In genomic region chr10:97925568-97925967, GRCm38 (mm10) we compare ENCODE assay signal across 14 mouse cellular contexts.
A peak's percentile ranks its signal among the peaks of the same experiment; 100 is the strongest.
DNase-seq lines count a peak whose midpoint lies in the region; ATAC-seq and TF ChIP-seq lines count a peak whose summit lies in the region.
"Had no signal": no experiment of that assay in that cellular context is flagged by ENCODE, and none has a peak within 500 bp of the region (broad histone marks: within the 10 kb centered on the region; RNA-seq: fewer than 3 reads in every experiment).

No protein-coding gene starts in this region.

- no peaks in the 10 kb centered on the region for H3K27me3 ChIP-seq in hindbrain, postnatal 0 days (ENCODE audit: insufficient read depth, low read length)
- no peaks in the 10 kb centered on the region for H3K27me3 ChIP-seq in hindbrain, embryonic 16.5 days (replicated peaks; ENCODE audit: control insufficient read depth, insufficient read depth, low read length)
- H3K27me3 ChIP-seq in kidney, postnatal 0 days (ENCODE audit: insufficient read depth, low read length) = no peaks in the 10 kb centered on the region
- H3K27me3 ChIP-seq in limb, embryonic 10.5 days (ENCODE audit: low read depth, poor library complexity, severe bottlenecking) = no peaks in the 10 kb centered on the region
- H3K27me3 ChIP-seq: limb, embryonic 13.5 days; neural tube, embryonic 13.5 days had no signal

- H3K4me2 ChIP-seq in hindbrain, postnatal 0 days (ENCODE audit: low read depth, low read length) = no peak overlapping the region
- no peak overlapping the region for H3K4me2 ChIP-seq in hindbrain, embryonic 16.5 days (ENCODE audit: low read length)
- no peak overlapping the region for H3K4me2 ChIP-seq in kidney, postnatal 0 days (ENCODE audit: low read length)
- H3K4me2 ChIP-seq: limb, embryonic 13.5 days; neural tube, embryonic 13.5 days had no signal

- no peaks in the 10 kb centered on the region for H3K9me3 ChIP-seq in hindbrain, postnatal 0 days (ENCODE audit: low read length)
- H3K9me3 ChIP-seq in hindbrain, embryonic 16.5 days (ENCODE audit: control insufficient read depth, low read length) = no peaks in the 10 kb centered on the region
- H3K9me3 ChIP-seq in kidney, postnatal 0 days (replicated peaks; ENCODE audit: low read length) = no peaks in the 10 kb centered on the region
- no peaks in the 10 kb centered on the region for H3K9me3 ChIP-seq in limb, embryonic 10.5 days (replicated peaks)
- H3K9me3 ChIP-seq: limb, embryonic 13.5 days; neural tube, embryonic 13.5 days had no signal

- H3K4me3 ChIP-seq in hindbrain, postnatal 0 days (ENCODE audit: low read length) = no peak overlapping the region
- H3K4me3 ChIP-seq in hindbrain, embryonic 16.5 days (ENCODE audit: low read length) = no peak overlapping the region
- no peak overlapping the region for H3K4me3 ChIP-seq in kidney, postnatal 0 days (replicated peaks; ENCODE audit: low read depth, low read length)
- no peak overlapping the region for H3K4me3 ChIP-seq in limb, embryonic 10.5 days
- H3K4me3 ChIP-seq: limb, embryonic 13.5 days; neural tube, embryonic 13.5 days had no signal

- peak; percentile 6 for DNase-seq in hindbrain, postnatal 0 days (ENCODE audit: low spot score)
- peak; percentile 7 for DNase-seq in 3T3-L1 (ENCODE audit: low read depth, low spot score)
- peak; percentile 54 for DNase-seq in ZHBTc4 (ENCODE audit: low read depth, low spot score)
- peak; percentile 59 for DNase-seq in kidney, postnatal 0 days (ENCODE audit: low spot score)
- DNase-seq in gastrocnemius, postnatal 14 days = no peak
- DNase-seq in limb, embryonic 10.5 days (ENCODE audit: low spot score) = no peak
- DNase-seq: cerebellum, postnatal 10 days; layer of hippocampus, postnatal 36 days; liver, postnatal 0 days; retina, postnatal 1 day had no signal

- no peak overlapping the region for H3K27ac ChIP-seq in hindbrain, postnatal 0 days
- no peak overlapping the region for H3K27ac ChIP-seq in hindbrain, embryonic 16.5 days (ENCODE audit: low read depth, low read length)
- H3K27ac ChIP-seq in kidney, postnatal 0 days = no peak overlapping the region
- no peak overlapping the region for H3K27ac ChIP-seq in limb, embryonic 10.5 days
- H3K27ac ChIP-seq: limb, embryonic 13.5 days; neural tube, embryonic 13.5 days had no signal

- WGBS in hindbrain, postnatal 0 days = 62% methylated on average over 4 of the region's 4 CpGs
- WGBS in hindbrain, embryonic 16.5 days = 50% methylated on average over 4 of the region's 4 CpGs
- 35% methylated on average over 4 of the region's 4 CpGs for WGBS in kidney, postnatal 0 days
- 45% methylated on average over 4 of the region's 4 CpGs for WGBS in limb, embryonic 10.5 days

- H3K4me1 ChIP-seq in hindbrain, postnatal 0 days (ENCODE audit: insufficient read depth, low read length) = no peaks in the 10 kb centered on the region
- H3K4me1 ChIP-seq in hindbrain, embryonic 16.5 days (ENCODE audit: control insufficient read depth, insufficient read depth, low read depth, low read length) = no peaks in the 10 kb centered on the region
- no peaks in the 10 kb centered on the region for H3K4me1 ChIP-seq in kidney, postnatal 0 days (replicated peaks; ENCODE audit: insufficient read depth, low read length)
- peaks cover 6% of the 10 kb centered on the region; the same call in 1 of the 2 replicates for H3K4me1 ChIP-seq in limb, embryonic 10.5 days
- H3K4me1 ChIP-seq: limb, embryonic 13.5 days; neural tube, embryonic 13.5 days had no signal

- H3K9ac ChIP-seq in hindbrain, postnatal 0 days (replicated peaks; ENCODE audit: low read length) = no peak overlapping the region
- H3K9ac ChIP-seq in hindbrain, embryonic 16.5 days (ENCODE audit: low read depth, low read length) = no peak overlapping the region
- no peak overlapping the region for H3K9ac ChIP-seq in kidney, postnatal 0 days (ENCODE audit: low read depth, low read length)
- H3K9ac ChIP-seq: limb, embryonic 13.5 days; liver, postnatal 0 days; neural tube, embryonic 13.5 days had no signal

- intact Hi-C loops in gastrocnemius, postnatal 14 days (cut with DNase I; ENCODE audit: low total_unique reads) = no loop called here

- H3K36me3 ChIP-seq in hindbrain, postnatal 0 days (ENCODE audit: insufficient read depth, low read length) = no peaks in the 10 kb centered on the region
- H3K36me3 ChIP-seq in hindbrain, embryonic 16.5 days (ENCODE audit: control insufficient read depth, insufficient read depth, low read length) = no peaks in the 10 kb centered on the region
- no peaks in the 10 kb centered on the region for H3K36me3 ChIP-seq in kidney, postnatal 0 days (ENCODE audit: insufficient read depth, low read length)
- H3K36me3 ChIP-seq in limb, embryonic 10.5 days = no peaks in the 10 kb centered on the region
- H3K36me3 ChIP-seq: limb, embryonic 13.5 days; neural tube, embryonic 13.5 days had no signal

- ATAC-seq in hindbrain, postnatal 0 days = no peak
- no peak for ATAC-seq in hindbrain, embryonic 16.5 days
- ATAC-seq in kidney, postnatal 0 days (replicated peaks; ENCODE audit: low FRiP score, low read depth) = no peak; the same call in 1 of the 2 replicates
- ATAC-seq: forebrain, embryonic 16.5 days; liver, postnatal 0 days had no signal

- no peak for TF ChIP-seq CTCF in hindbrain, postnatal 0 days (IDR thresholded peaks at IDR 0.05; ENCODE audit: low read depth)
- no peak for TF ChIP-seq CTCF in kidney, postnatal 0 days (IDR thresholded peaks at IDR 0.05; ENCODE audit: low read depth)

Comparison
In these comparisons a context has a peak if more than half of its experiments do, and no peak if none do; other contexts are left out.
1. DNase-seq: peak in hindbrain, postnatal 0 days (single experiment), 3T3-L1 (single experiment), ZHBTc4 (single experiment) and kidney, postnatal 0 days (single experiment); none in gastrocnemius, postnatal 14 days (single experiment) and limb, embryonic 10.5 days (single experiment).